Mouse (Mus musculus) 416B (cell line): ENCODE measurements around the gene Arpc5.

Experiments
- DNase-seq: peaks from one replicate; pipeline ENCODE4 v3.0.0; 2011; ENCODE audit warnings: low read depth

Gene Arpc5

DNA sequence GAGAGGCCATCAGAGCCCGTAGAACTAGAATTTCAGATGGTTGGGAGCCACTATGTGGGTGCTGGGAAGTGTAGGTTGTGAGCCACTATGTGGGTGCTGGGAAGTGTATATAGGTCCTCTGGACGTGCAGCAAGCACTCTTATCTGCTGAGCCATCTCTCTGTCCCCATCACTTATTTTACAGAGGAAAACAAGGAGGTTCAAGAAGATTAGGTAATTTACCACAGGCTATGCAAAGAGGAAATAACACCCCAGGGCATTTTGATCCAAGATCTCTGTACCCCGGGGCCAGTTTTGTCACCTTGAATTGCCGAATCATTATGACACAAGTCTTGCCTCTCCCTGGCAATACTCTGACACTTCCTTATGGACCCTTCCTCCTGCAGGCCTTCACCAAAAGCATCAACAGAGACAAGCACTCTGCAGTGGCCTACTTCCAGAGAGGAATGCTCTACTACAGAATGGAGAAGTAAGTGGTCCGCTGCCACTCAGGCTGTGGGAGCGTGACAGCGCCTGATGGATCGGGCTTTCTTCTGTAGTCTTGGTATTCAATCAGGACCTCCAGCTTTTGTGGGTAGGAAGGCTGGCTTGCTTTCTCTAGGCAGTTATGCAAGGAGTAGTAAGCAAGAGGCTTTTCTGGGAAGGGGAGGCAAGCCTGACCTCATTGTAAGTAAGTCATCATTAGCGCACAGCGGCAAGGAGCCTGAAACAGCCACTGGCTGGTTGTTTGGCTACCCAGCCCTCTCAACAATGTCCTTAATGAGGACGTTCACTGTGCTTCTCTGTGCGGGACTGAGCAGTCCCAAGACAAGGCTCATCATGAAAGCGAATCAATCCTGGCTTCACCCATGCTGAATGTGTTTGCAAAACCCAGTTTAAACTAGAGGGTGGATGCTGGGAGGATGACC is 44.4 kb downstream of the Arpc5 start:
- peak; percentile 85 for DNase-seq

DNA sequence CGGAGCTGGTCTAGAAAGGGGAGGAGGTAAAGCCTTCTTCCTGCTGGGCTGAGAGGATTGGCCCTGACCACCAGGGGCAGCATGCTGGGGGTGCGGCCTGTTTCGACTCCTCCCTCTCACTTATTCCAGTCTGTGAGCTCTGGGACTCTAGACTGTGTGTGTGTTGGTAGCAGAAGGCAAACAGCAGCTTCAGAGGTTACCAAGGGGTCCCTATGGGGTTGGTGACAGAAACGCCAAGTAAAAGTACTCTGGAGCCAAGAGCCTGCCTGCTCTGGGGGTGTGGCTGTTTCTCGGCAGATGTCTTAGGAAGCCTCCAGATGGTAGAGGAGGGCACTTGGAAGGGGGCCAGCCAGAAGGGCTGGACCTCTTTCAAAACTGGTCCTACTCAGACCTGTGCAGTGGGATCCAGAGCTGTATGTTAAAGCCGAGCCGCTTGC is 48.9 kb downstream of the Arpc5 start:
- peak; percentile 51 for DNase-seq

DNA sequence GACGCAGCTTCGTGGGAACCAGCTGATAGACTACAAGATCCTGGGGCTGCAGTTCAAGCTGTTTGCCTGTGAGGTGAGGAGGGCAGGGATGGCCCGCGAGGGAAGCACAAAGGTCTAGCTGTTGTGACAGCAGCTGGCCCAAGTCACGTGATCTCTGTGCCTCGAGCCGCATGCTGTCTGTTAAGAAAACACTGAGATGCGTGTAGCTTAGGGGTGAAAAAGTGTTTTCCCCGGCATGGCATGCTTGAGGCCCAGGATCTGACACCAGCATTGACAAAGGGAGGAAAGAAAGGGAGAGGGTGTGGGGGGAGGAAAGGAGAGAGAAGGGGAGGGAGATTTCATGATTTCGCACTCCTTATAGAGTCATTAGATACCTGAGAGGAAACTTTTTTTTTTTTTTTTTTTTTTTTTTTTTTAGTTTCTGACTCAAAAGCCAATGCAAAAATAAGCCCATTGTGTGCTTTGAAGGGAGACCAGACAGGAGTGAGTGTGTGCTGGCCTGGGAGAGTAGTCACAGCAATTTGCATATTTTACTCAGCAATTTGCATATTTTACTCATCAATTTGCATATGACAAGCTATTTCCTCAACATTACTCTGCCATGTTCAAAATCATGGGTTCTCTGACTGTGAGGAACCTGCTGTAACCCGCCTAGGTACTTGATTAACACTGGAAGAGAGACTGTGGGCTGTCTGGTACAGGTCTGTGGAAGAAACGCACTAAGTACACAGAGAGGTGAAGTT is 50.9 kb downstream of the Arpc5 start:
- no peak for DNase-seq

DNA sequence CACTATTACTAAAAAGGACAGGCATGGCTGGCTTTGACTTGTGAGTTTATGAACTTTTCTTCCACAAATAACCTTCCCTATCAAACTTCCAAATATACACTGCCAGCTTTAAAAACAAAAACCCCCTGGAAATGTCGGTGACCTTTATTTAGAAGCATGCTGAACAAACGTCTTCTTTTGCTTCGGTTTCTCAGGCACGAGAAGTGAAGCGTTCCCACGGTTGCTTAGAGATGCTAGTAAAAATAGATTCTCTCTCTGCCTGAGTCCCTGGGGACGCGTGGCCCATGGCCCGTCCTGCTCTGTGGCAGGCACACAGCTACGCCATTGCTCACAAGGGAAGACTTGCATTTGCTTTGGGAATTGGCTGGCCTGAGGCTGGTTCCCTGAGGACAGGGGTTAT is 51.5 kb downstream of the Arpc5 start:
- DNase-seq = no peak

GRCm38 (mm10) chr1:152819558-152819957 is 53.2 kb downstream of the Arpc5 start:
- DNase-seq = no peak

GRCm38 (mm10) chr1:152820911-152821695 is 54.8 kb downstream of the Arpc5 start:
- DNase-seq = peak; percentile 43

DNA sequence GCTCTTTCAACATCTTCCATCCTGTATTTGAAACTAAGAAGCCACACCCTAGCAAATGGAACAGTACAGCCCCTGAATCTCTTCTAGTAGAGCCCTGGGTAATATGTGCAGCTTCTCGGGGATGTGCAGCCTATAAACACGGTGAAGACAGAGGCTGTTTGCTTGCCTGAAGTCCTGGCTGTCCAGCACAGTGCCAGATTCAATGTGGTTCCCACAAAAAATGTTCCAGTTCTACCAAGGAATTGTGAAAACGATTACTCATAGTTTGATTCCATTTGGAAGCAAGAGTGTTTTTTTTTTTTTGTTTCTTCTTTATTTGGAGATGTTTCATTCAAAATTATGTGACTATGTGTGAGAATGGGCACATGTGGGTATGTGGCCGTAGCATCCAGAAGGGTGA is 55.4 kb downstream of the Arpc5 start:
- no peak for DNase-seq

DNA sequence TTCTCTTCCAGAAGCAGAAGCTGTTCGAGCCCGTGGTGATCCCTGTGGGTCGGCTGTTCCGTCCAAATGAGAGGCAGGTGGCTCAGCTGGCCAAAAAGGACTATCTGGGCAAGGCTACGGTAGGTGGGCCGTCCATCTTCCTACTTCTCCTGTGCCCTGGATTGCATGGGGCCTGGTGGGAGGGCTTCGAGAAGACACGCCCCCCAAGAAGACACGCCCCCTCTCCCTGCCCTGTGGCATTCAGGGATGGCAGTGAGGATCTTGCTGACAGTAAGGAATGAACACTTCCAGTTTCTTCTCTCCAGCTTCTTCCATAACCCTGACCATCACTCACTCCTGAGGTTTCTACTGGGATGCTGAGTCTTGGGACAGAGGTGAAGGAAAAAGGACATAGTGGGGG is 57.9 kb downstream of the Arpc5 start:
- no peak for DNase-seq
